Mouse (Mus musculus) CH12.LX (cell line): ENCODE measurements at regions not wholly inside any gene's neighbourhood (a gene's known extent, or its start where the extent isn't known, plus 50 kb on each side); places are given as distances from the start of the nearest gene placed in this dataset.

ENCODE experiments used
- DNase-seq: peaks from one replicate; pipeline ENCODE4 v3.0.0-alpha.2; 2013; ENCODE audit errors: extremely low read depth
- H3K27ac ChIP-seq: 2 replicates; pipeline ENCODE4 v1.5.1; 2012; ENCODE audit warnings: low read depth, mild to moderate bottlenecking, control low read depth, moderate library complexity; ENCODE audit not compliant: insufficient read depth
- H3K27me3 ChIP-seq: replicated peaks from 2 replicates; pipeline ENCODE3; 2012; ENCODE audit warnings: inconsistent platforms
- H3K36me3 ChIP-seq, 2 experiments: replicated peaks in 1 of 2; 2 replicates each; pipeline versions ENCODE3 to v1.6.1; 2012; ENCODE audit warnings: inconsistent platforms in 1 of 2, low read length in 1 of 2, mild to moderate bottlenecking in 1 of 2, mixed read lengths in 1 of 2, moderate library complexity in 1 of 2; ENCODE audit not compliant: control insufficient read depth in 1 of 2, insufficient read depth in 1 of 2
- H3K4me1 ChIP-seq, 2 experiments: 2 replicates each; pipeline ENCODE4 v1.6.1; 2012; ENCODE audit warnings: inconsistent platforms in 1 of 2, moderate library complexity in 1 of 2; ENCODE audit not compliant: insufficient read depth in 2 of 2, control insufficient read depth in 1 of 2
- H3K4me2 ChIP-seq: 2 replicates; pipeline ENCODE4 v1.6.1; 2012; ENCODE audit warnings: low read depth, mild to moderate bottlenecking, control low read depth; ENCODE audit not compliant: poor library complexity, insufficient read depth, severe bottlenecking
- H3K4me3 ChIP-seq, 3 experiments: fragments of 150-350 bp in 1 of 3; sonication (generic) in 1 of 3; replicated peaks in 1 of 3; 2 replicates each; pipeline versions ENCODE3 to v1.5.1; 2011 to 2012; ENCODE audit warnings: low read depth in 2 of 3, low read length in 2 of 3, mild to moderate bottlenecking in 2 of 3, moderate library complexity in 2 of 3, control low read depth in 1 of 3, improper control_type of control experiment in 1 of 3, inconsistent platforms in 1 of 3, mixed read lengths in 1 of 3; ENCODE audit not compliant: poor library complexity in 1 of 3
- H3K79me2 ChIP-seq: replicated peaks from 2 replicates; pipeline ENCODE4 v1.6.1; 2012; ENCODE audit warnings: mild to moderate bottlenecking, moderate library complexity; ENCODE audit not compliant: control insufficient read depth, poor library complexity, insufficient read depth, severe bottlenecking; ENCODE audit errors: extremely low read depth
- H3K9ac ChIP-seq: 2 replicates; pipeline ENCODE4 v1.6.1; 2012; ENCODE audit warnings: low read depth, mild to moderate bottlenecking, control low read depth, moderate library complexity; ENCODE audit not compliant: insufficient read depth
- H3K9me3 ChIP-seq: replicated peaks from 2 replicates; pipeline ENCODE3; 2012; ENCODE audit warnings: low read length, inconsistent platforms, mixed read lengths
- BHLHE40 ChIP-seq: IDR thresholded peaks from 2 replicates; pipeline ENCODE4 v1.6.1; 2011; ENCODE audit warnings: mild to moderate bottlenecking, low read depth, low read length, improper control_type of control experiment
- E2F4 ChIP-seq: IDR thresholded peaks from 2 replicates; pipeline ENCODE4 v1.6.1; 2011; ENCODE audit warnings: low read depth, low read length, improper control_type of control experiment; ENCODE audit not compliant: insufficient replicate concordance
- ELF1 ChIP-seq: IDR thresholded peaks from 2 replicates; pipeline ENCODE4 v1.6.1; 2014; ENCODE audit warnings: low read depth, mild to moderate bottlenecking, inconsistent platforms, low read length, improper control_type of control experiment
- EP300 ChIP-seq: IDR thresholded peaks from 2 replicates; pipeline ENCODE4 v1.6.1; 2011; ENCODE audit warnings: low read length, improper control_type of control experiment
- ETS1 ChIP-seq: conservative IDR thresholded peaks from 2 replicates; pipeline ENCODE4 v1.6.1; 2012; ENCODE audit warnings: low read depth, mild to moderate bottlenecking, inconsistent platforms, low read length, improper control_type of control experiment, moderate library complexity
- GABPA ChIP-seq: IDR thresholded peaks from 2 replicates; pipeline ENCODE4 v1.6.1; 2012; ENCODE audit warnings: low read depth, low read length, improper control_type of control experiment, inconsistent platforms; ENCODE audit not compliant: insufficient replicate concordance
- HCFC1 ChIP-seq: IDR thresholded peaks from 2 replicates; pipeline ENCODE4 v1.6.1; 2012; ENCODE audit warnings: low read depth, mild to moderate bottlenecking, inconsistent platforms, low read length, improper control_type of control experiment
- JUND ChIP-seq: conservative IDR thresholded peaks from 2 replicates; pipeline ENCODE4 v1.6.1; 2011; ENCODE audit warnings: low read depth, low read length, improper control_type of control experiment
- KAT2A ChIP-seq: IDR thresholded peaks from 2 replicates; pipeline ENCODE4 v1.6.1; 2012; ENCODE audit warnings: low read length, improper control_type of control experiment, inconsistent platforms; ENCODE audit not compliant: insufficient replicate concordance
- MAFK ChIP-seq: IDR thresholded peaks from 2 replicates; pipeline ENCODE4 v1.6.1; 2011; ENCODE audit warnings: low read length, improper control_type of control experiment; ENCODE audit not compliant: insufficient replicate concordance
- MAZ ChIP-seq: IDR thresholded peaks from 2 replicates; pipeline ENCODE4 v1.6.1; 2012; ENCODE audit warnings: low read depth, mild to moderate bottlenecking, inconsistent platforms, low read length, improper control_type of control experiment, moderate library complexity
- MEF2A ChIP-seq: IDR thresholded peaks from 2 replicates; pipeline ENCODE4 v1.6.1; 2014; ENCODE audit warnings: low read depth, mild to moderate bottlenecking, inconsistent platforms, low read length, improper control_type of control experiment, borderline replicate concordance
- NELFE ChIP-seq: IDR thresholded peaks from 2 replicates; pipeline ENCODE4 v1.6.1; 2011; ENCODE audit warnings: low read depth, low read length, improper control_type of control experiment
- NRF1 ChIP-seq: IDR thresholded peaks from 2 replicates; pipeline ENCODE4 v1.6.1; 2014; ENCODE audit warnings: low read depth, mild to moderate bottlenecking, inconsistent platforms, low read length, improper control_type of control experiment, moderate library complexity
- UBTF ChIP-seq: IDR thresholded peaks from 2 replicates; pipeline ENCODE4 v1.6.1; 2012; ENCODE audit warnings: low read depth, mild to moderate bottlenecking, inconsistent platforms, low read length, improper control_type of control experiment, moderate library complexity
- USF1 ChIP-seq: IDR thresholded peaks from 2 replicates; pipeline ENCODE4 v1.6.1; 2014; ENCODE audit warnings: low read depth, mild to moderate bottlenecking, inconsistent platforms, low read length, improper control_type of control experiment
- ZC3H11A ChIP-seq: IDR thresholded peaks from 2 replicates; pipeline ENCODE4 v1.6.1; 2012; ENCODE audit warnings: low read depth, mild to moderate bottlenecking, inconsistent platforms, low read length, improper control_type of control experiment
- ZKSCAN1 ChIP-seq: IDR thresholded peaks from 2 replicates; pipeline ENCODE4 v1.6.1; 2012; ENCODE audit warnings: low read depth, inconsistent platforms, low read length, improper control_type of control experiment, borderline replicate concordance
- ZMIZ1 ChIP-seq: IDR thresholded peaks from 2 replicates; pipeline ENCODE4 v1.6.1; 2012; ENCODE audit warnings: low read depth, mild to moderate bottlenecking, inconsistent platforms, low read length, improper control_type of control experiment
- ZNF384 ChIP-seq: IDR thresholded peaks from 2 replicates; pipeline ENCODE4 v1.6.1; 2012; ENCODE audit warnings: low read depth, low read length, improper control_type of control experiment, inconsistent platforms
- dilution Hi-C: fragments of 300-500 bp; cut with MboI; formaldehyde crosslinking; loops from 2 replicates; pipeline ENCODE4 v1.14.3; 2020; ENCODE audit warnings: low sequenced_read_pairs; ENCODE audit not compliant: extremely low pct_unique_long_range_greater_than_20kb, extremely low pct_ligation_motif_present
- in situ Hi-C: fragments of 300-500 bp; cut with MboI; formaldehyde crosslinking; loops from 3 replicates; pipeline ENCODE4 v1.14.3; 2019; ENCODE audit warnings: low sequenced_read_pairs, low pct_ligation_motif_present, low pct_unique_long_range_greater_than_20kb, mixed read lengths

DNA sequence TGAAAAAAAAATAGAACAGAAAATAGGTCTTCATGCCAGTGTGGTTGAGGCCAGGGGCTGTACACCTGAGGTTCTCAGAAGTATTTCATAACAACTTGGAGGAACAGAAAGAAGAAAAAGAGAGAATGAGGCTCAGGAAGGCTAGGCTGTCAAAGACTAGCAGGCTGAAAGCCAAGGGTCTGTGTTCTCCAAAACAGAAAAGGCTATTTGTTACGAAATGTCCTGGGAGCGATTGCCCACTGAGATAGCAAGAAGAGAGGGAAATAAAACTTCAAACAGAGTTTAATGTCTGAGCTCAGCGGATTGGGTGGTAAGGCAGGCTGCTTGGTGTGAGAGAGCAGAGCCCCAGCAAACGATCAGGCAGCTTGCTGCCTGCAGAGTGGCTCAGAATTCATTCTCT lies 97.6 kb upstream of the Ldah start:
- in situ Hi-C loops (no loop called here), dilution Hi-C loops (no loop called here)
- Histone ChIP-seq H3K4me3 (no peak overlapping the region), H3K9ac (no peak overlapping the region), H3K4me1 (no peaks in the 10 kb centered on the region), H3K79me2 (no peaks in the 10 kb centered on the region), H3K36me3 (no peaks in the 10 kb centered on the region), H3K9me3 (no peaks in the 10 kb centered on the region), H3K4me2 (no peak overlapping the region), H3K27me3 (no peaks in the 10 kb centered on the region), H3K27ac (no peak overlapping the region)
- TF ChIP-seq MAFK = no peak
- no peak for TF ChIP-seq UBTF
- no peak for TF ChIP-seq NRF1
- no peak for TF ChIP-seq EP300
- no peak for TF ChIP-seq JUND
- no peak for TF ChIP-seq ZC3H11A
- TF ChIP-seq ZMIZ1 = no peak
- TF ChIP-seq ELF1 = no peak
- no peak for TF ChIP-seq HCFC1
- TF ChIP-seq ZKSCAN1 = no peak
- no peak for TF ChIP-seq MEF2A
- TF ChIP-seq GABPA = no peak
- TF ChIP-seq E2F4 = no peak
- TF ChIP-seq ZNF384 = no peak
- TF ChIP-seq NELFE = no peak
- no peak for TF ChIP-seq ETS1
- no peak for TF ChIP-seq BHLHE40
- no peak for TF ChIP-seq USF1
- TF ChIP-seq MAZ = no peak
- no peak for TF ChIP-seq KAT2A
- DNase-seq = no peak

GRCm38 (mm10) chr12:8111484-8111883 lies 96.4 kb upstream of the Ldah start:
- no peak overlapping the region for H3K27ac ChIP-seq

More at GRCm38 (mm10) chr12:8111484-8111883, 96.4 kb upstream of the Ldah start:
- Histone ChIP-seq H3K4me2 (no peak overlapping the region), H3K79me2 (no peaks in the 10 kb centered on the region), H3K4me1 (no peaks in the 10 kb centered on the region), H3K27me3 (no peaks in the 10 kb centered on the region), H3K36me3 (no peaks in the 10 kb centered on the region), H3K9me3 (no peaks in the 10 kb centered on the region), H3K4me3 (no peak overlapping the region), H3K9ac (no peak overlapping the region)
- no peak for DNase-seq
- no peak for TF ChIP-seq HCFC1
- in situ Hi-C loops = no loop called here
- dilution Hi-C loops = no loop called here
